Mouse (Mus musculus) midbrain, embryonic 10.5 days (tissue): ENCODE data around the gene Mcm2. TPM values are rescaled to one million over a fixed set of nuclear protein-coding genes. Genes with fewer than 3 reads are reported as not detected.

ENCODE experiments used
- DNase-seq: peaks from one replicate; pipeline ENCODE4 v3.0.0-alpha.2; 2017; ENCODE audit warnings: low spot score
- H3K27ac ChIP-seq: fragments of 300-500 bp; sonication (generic); replicated peaks from 2 replicates; pipeline ENCODE4 v1.5.1; 2016; ENCODE audit warnings: mild to moderate bottlenecking
- H3K27me3 ChIP-seq: fragments of 300-500 bp; sonication (generic); 2 replicates; pipeline ENCODE4 v1.6.1; 2016; ENCODE audit warnings: low read depth, mild to moderate bottlenecking; ENCODE audit not compliant: poor library complexity, severe bottlenecking
- H3K36me3 ChIP-seq: fragments of 300-500 bp; sonication (generic); 2 replicates; pipeline ENCODE4 v1.6.1; 2016; ENCODE audit warnings: mild to moderate bottlenecking, moderate library complexity
- H3K4me1 ChIP-seq: fragments of 300-500 bp; sonication (generic); 2 replicates; pipeline ENCODE4 v1.6.1; 2016
- H3K4me3 ChIP-seq: fragments of 300-500 bp; sonication (generic); 2 replicates; pipeline ENCODE4 v1.5.1; 2016; ENCODE audit warnings: mild to moderate bottlenecking, moderate library complexity
- H3K9me3 ChIP-seq: fragments of 300-500 bp; sonication (generic); replicated peaks from 2 replicates; pipeline ENCODE4 v1.6.1; 2016; ENCODE audit warnings: mild to moderate bottlenecking
- WGBS: fragments of 180-500 bp; shearing (Covaris S2); methylation state at CpG from one replicate; pipeline ENCODE4 v1.1.7; 2016; 5-methylcytosine and 5-hydroxymethylcytosine counted together
- polyA plus RNA-seq: library from polyadenylated mRNA; unstranded; fragments of >200 nt; fragmentation: Nextera tagmentation; extraction: Ambion mirVana; gene quantifications from 2 replicates; pipeline ENCODE4 v1.2.1, GENCODE M21; 2016

Gene Mcm2
- polyA plus RNA-seq, 1 experiment from 2014 or later = 301 TPM

- DNase-seq = peak; percentile 54
These were observed 26.1 kb upstream of the Mcm2 start for GRCm38 (mm10) chr6:88924502-88925275.

GRCm38 (mm10) chr6:88918802-88919201 lies 20.2 kb upstream of the Mcm2 start:
- H3K4me1 ChIP-seq = peaks cover 3% of the 10 kb centered on the region
- no peak overlapping the region for H3K4me3 ChIP-seq
- H3K36me3 ChIP-seq = no peaks in the 10 kb centered on the region
- H3K27me3 ChIP-seq = no peaks in the 10 kb centered on the region
- no peaks in the 10 kb centered on the region for H3K9me3 ChIP-seq
- no peak overlapping the region; the same call in 1 of the 2 replicates for H3K27ac ChIP-seq
- 81% methylated on average over 8 of the region's 8 CpGs for WGBS
- no peak for DNase-seq

More at GRCm38 (mm10) chr6:88924502-88925275, 26.1 kb upstream of the Mcm2 start:
- H3K4me1 ChIP-seq = peaks cover 61% of the 10 kb centered on the region
- H3K36me3 ChIP-seq = no peaks in the 10 kb centered on the region
- H3K4me3 ChIP-seq = no peak overlapping the region
- 2% methylated on average over 5 of the region's 5 CpGs for WGBS
- H3K27me3 ChIP-seq = 0 out of 2 replicates have a peak, but pooled peaks cover 6% of the 10 kb centered on the region
- peak overlapping the region; percentile 90 for H3K27ac ChIP-seq
- H3K9me3 ChIP-seq = no peaks in the 10 kb centered on the region

GRCm38 (mm10) chr6:88916153-88916552 lies 17.6 kb upstream of the Mcm2 start:
- Histone ChIP-seq H3K36me3 (peaks cover 18% of the 10 kb centered on the region), H3K27me3 (no peaks in the 10 kb centered on the region), H3K27ac (no peak overlapping the region), H3K4me3 (no peak overlapping the region), H3K9me3 (no peaks in the 10 kb centered on the region), H3K4me1 (no peaks in the 10 kb centered on the region)
- WGBS = 50% methylated on average over 1 of the region's 1 CpGs
- no peak for DNase-seq

- Histone ChIP-seq H3K9me3 (no peaks in the 10 kb centered on the region), H3K36me3 (peaks cover 25% of the 10 kb centered on the region), H3K4me3 (no peak overlapping the region), H3K27ac (0 out of 2 replicates have a peak overlapping the region, but pooled peaks have one; percentile 28), H3K4me1 (no peaks in the 10 kb centered on the region), H3K27me3 (no peaks in the 10 kb centered on the region)
- 87% methylated on average over 4 of the region's 4 CpGs for WGBS
- no peak for DNase-seq
These were observed 16.9 kb upstream of the Mcm2 start for GRCm38 (mm10) chr6:88915510-88915909.

GRCm38 (mm10) chr6:88914799-88915198 lies 16.2 kb upstream of the Mcm2 start:
- Histone ChIP-seq H3K27me3 (no peaks in the 10 kb centered on the region), H3K27ac (no peak overlapping the region), H3K4me3 (no peak overlapping the region), H3K36me3 (peaks cover 32% of the 10 kb centered on the region), H3K4me1 (no peaks in the 10 kb centered on the region), H3K9me3 (no peaks in the 10 kb centered on the region)
- 77% methylated on average over 5 of the region's 5 CpGs for WGBS
- DNase-seq = no peak

GRCm38 (mm10) chr6:88913440-88913839 lies 14.9 kb upstream of the Mcm2 start:
- Histone ChIP-seq H3K9me3 (no peaks in the 10 kb centered on the region), H3K36me3 (peaks cover 40% of the 10 kb centered on the region), H3K27me3 (no peaks in the 10 kb centered on the region), H3K4me1 (no peaks in the 10 kb centered on the region), H3K27ac (no peak overlapping the region), H3K4me3 (no peak overlapping the region)
- DNase-seq = no peak

- Histone ChIP-seq H3K4me3 (no peak overlapping the region), H3K9me3 (no peaks in the 10 kb centered on the region), H3K4me1 (no peaks in the 10 kb centered on the region), H3K36me3 (peaks cover 41% of the 10 kb centered on the region), H3K27me3 (no peaks in the 10 kb centered on the region), H3K27ac (no peak overlapping the region)
- no peak for DNase-seq
- WGBS = 86% methylated on average over 4 of the region's 4 CpGs
These were observed 14.4 kb upstream of the Mcm2 start for GRCm38 (mm10) chr6:88913022-88913421.

- Histone ChIP-seq H3K27me3 (no peaks in the 10 kb centered on the region), H3K36me3 (peaks cover 51% of the 10 kb centered on the region), H3K27ac (no peak overlapping the region), H3K4me1 (peaks cover 35% of the 10 kb centered on the region), H3K4me3 (no peak overlapping the region), H3K9me3 (no peaks in the 10 kb centered on the region)
- WGBS = 88% methylated on average over 6 of the region's 6 CpGs
- DNase-seq = no peak
These were observed 10.6 kb upstream of the Mcm2 start for GRCm38 (mm10) chr6:88909151-88909550.

- no peaks in the 10 kb centered on the region for H3K27me3 ChIP-seq
- H3K4me3 ChIP-seq = no peak overlapping the region
- no peaks in the 10 kb centered on the region for H3K9me3 ChIP-seq
- H3K36me3 ChIP-seq = peaks cover 37% of the 10 kb centered on the region
- peaks cover 55% of the 10 kb centered on the region for H3K4me1 ChIP-seq
- H3K27ac ChIP-seq = peak overlapping the region; percentile 53; the same call in 1 of the 2 replicates
- WGBS = 18% methylated on average over 16 of the region's 16 CpGs
- DNase-seq = peak; percentile 73
These were observed 8.0 kb upstream of the Mcm2 start for GRCm38 (mm10) chr6:88906369-88907108.

- Histone ChIP-seq H3K27ac (no peak overlapping the region), H3K9me3 (no peaks in the 10 kb centered on the region), H3K27me3 (no peaks in the 10 kb centered on the region), H3K4me3 (no peak overlapping the region), H3K36me3 (peaks cover 22% of the 10 kb centered on the region), H3K4me1 (peaks cover 63% of the 10 kb centered on the region)
- no peak for DNase-seq
- WGBS = 73% methylated on average over 7 of the region's 7 CpGs
These were observed 6.5 kb upstream of the Mcm2 start for GRCm38 (mm10) chr6:88905042-88905441.

- H3K27ac ChIP-seq = no peak overlapping the region
- 86% methylated on average over 4 of the region's 4 CpGs for WGBS
- H3K27me3 ChIP-seq = no peaks in the 10 kb centered on the region
- no peak for DNase-seq
- H3K4me3 ChIP-seq = no peak overlapping the region
- peaks cover 63% of the 10 kb centered on the region for H3K4me1 ChIP-seq
- H3K36me3 ChIP-seq = peaks cover 17% of the 10 kb centered on the region
- H3K9me3 ChIP-seq = no peaks in the 10 kb centered on the region
These were observed 5.9 kb upstream of the Mcm2 start for GRCm38 (mm10) chr6:88904456-88904974.

- Histone ChIP-seq H3K9me3 (no peaks in the 10 kb centered on the region), H3K4me1 (peaks cover 71% of the 10 kb centered on the region), H3K27ac (peak overlapping the region; percentile 90; the same call in 1 of the 2 replicates), H3K4me3 (peak overlapping the region; percentile 90), H3K36me3 (peaks cover 11% of the 10 kb centered on the region; the same call in 1 of the 2 replicates), H3K27me3 (no peaks in the 10 kb centered on the region)
- 85% methylated on average over 5 of the region's 5 CpGs for WGBS
- DNase-seq = no peak
These were observed 5.1 kb upstream of the Mcm2 start for GRCm38 (mm10) chr6:88903708-88904107.
